Mouse (Mus musculus) embryonic facial prominence, embryonic 13.5 days (tissue): ENCODE results near the gene Lrg1. TPM values are rescaled to one million over a fixed set of nuclear protein-coding genes. Genes with fewer than 3 reads are reported as not detected.

Experiments
- ATAC-seq: fragments of 200-750 bp; cut with Nextera tagmentation; 2 replicates; pipeline ENCODE4 v1.8.0; 2017; ENCODE audit warnings: low read depth; ENCODE audit not compliant: insufficient number of reproducible peaks, insufficient read depth, low FRiP score, low TSS enrichment
- H3K27ac ChIP-seq: fragments of 300-500 bp; sonication (generic); 2 replicates; pipeline ENCODE4 v1.5.1; 2015; ENCODE audit warnings: moderate library complexity, mild to moderate bottlenecking, inconsistent platforms
- H3K27me3 ChIP-seq: fragments of 300-500 bp; sonication (generic); 2 replicates; pipeline ENCODE4 v1.6.1; 2015; ENCODE audit warnings: mild to moderate bottlenecking, inconsistent platforms
- H3K36me3 ChIP-seq: fragments of 300-500 bp; sonication (generic); 2 replicates; pipeline ENCODE4 v1.6.1; 2015; ENCODE audit warnings: mild to moderate bottlenecking, inconsistent platforms
- H3K4me1 ChIP-seq: fragments of 300-500 bp; sonication (generic); 2 replicates; pipeline ENCODE4 v1.6.1; 2015; ENCODE audit warnings: inconsistent platforms
- H3K4me2 ChIP-seq: fragments of 300-500 bp; sonication (generic); 2 replicates; pipeline ENCODE4 v1.6.1; 2015; ENCODE audit warnings: moderate library complexity, mild to moderate bottlenecking, inconsistent platforms
- H3K4me3 ChIP-seq: fragments of 300-500 bp; sonication (generic); 2 replicates; pipeline ENCODE4 v1.5.1; 2015; ENCODE audit warnings: mild to moderate bottlenecking, inconsistent platforms
- H3K9ac ChIP-seq: fragments of 300-500 bp; sonication (generic); 2 replicates; pipeline ENCODE4 v1.6.1; 2015; ENCODE audit warnings: mild to moderate bottlenecking, inconsistent platforms
- H3K9me3 ChIP-seq: fragments of 300-500 bp; sonication (generic); 2 replicates; pipeline ENCODE4 v1.6.1; 2016; ENCODE audit warnings: inconsistent platforms
- WGBS: fragments of 180-500 bp; shearing (Covaris S2); methylation state at CpG from one replicate; pipeline ENCODE4 v1.1.7; 2015; ENCODE audit warnings: mixed read lengths; 5-methylcytosine and 5-hydroxymethylcytosine counted together
- polyA plus RNA-seq: library from polyadenylated mRNA; unstranded; fragments of >200 nt; fragmentation: Nextera tagmentation; extraction: Ambion mirVana; gene quantifications from 2 replicates; pipeline ENCODE4 v1.2.1, GENCODE M21; 2015

Gene Lrg1
- polyA plus RNA-seq, 1 experiment from 2014 or later: 0.24 TPM

DNA sequence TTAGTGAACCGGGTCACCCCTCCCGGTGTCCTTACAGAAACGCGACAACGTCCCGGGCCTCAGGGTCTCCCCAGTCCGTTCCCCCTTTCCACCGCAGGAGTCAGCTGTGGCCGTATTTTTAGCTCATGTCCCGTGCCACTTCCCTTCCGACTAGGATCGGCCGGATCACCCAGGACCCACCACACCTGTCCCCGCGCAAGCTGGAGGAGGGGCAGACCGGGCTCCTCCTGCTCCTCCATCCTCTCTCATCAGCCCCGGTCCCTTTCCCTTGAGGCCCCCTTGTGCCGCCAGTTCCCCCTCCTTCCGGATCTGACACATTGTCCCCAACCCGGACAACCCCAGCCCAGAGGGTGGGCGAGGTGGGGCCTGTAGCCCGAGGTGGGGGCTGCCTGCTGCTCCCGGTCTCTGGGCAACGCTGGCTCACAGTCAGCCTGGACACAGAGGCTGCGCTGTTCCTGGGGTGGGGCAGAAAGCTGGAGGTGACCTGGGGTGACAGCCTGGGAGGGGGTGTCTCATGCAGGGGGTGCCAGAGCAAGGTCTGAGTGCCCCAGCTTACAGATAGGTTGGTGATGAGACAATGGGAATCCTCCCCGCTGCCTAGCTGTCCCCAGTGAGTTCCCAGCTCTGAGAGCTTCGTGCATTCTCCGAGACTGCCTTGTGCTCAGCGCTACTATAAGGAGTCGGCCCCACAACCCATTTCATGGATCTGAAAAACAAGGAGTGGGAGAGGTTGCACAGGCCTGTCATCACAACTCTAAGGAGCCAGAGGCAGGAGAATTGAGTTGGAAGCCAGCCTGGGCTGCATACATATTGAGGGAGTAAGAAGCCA is 27.2 kb upstream of the Lrg1 start:
- no peak for ATAC-seq
- H3K36me3 ChIP-seq: no peaks in the 10 kb centered on the region
- peak overlapping the region; percentile 21 for H3K4me3 ChIP-seq
- no peaks in the 10 kb centered on the region for H3K9me3 ChIP-seq
- peaks cover 94% of the 10 kb centered on the region for H3K27me3 ChIP-seq
- no peak overlapping the region for H3K27ac ChIP-seq
- peak overlapping the region; percentile 36; the same call in 1 of the 2 replicates for H3K9ac ChIP-seq
- WGBS: 3% methylated on average over 30 of the region's 30 CpGs
- H3K4me1 ChIP-seq: peaks cover 9% of the 10 kb centered on the region
- H3K4me2 ChIP-seq: peak overlapping the region; percentile 52

DNA sequence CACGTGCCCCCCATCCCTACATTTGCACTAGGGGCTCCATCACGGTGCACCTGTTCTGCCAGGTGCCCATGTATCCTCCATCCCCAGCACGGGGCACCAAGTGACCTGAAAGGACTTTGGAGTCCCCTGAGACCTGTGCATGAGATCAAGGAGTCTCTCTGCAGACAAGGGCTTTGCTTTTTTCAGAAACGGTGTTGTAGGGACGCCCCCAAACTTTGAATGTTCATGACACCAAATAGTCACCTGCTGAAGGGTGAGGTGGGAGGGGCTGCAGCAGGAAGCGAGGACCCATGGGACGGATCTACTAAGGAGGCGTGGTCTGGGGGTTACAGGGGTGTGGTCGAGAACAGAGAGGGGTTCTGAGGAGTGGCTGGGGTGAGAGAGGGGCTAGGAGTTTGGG is 26.5 kb upstream of the Lrg1 start:
- Histone ChIP-seq H3K27ac (no peak overlapping the region), H3K4me2 (peak overlapping the region; percentile 52), H3K4me1 (peaks cover 9% of the 10 kb centered on the region), H3K9me3 (no peaks in the 10 kb centered on the region), H3K4me3 (peak overlapping the region; percentile 21), H3K9ac (no peak overlapping the region), H3K36me3 (no peaks in the 10 kb centered on the region), H3K27me3 (peaks cover 94% of the 10 kb centered on the region)
- ATAC-seq: no peak
- WGBS: 18% methylated on average over 9 of the region's 9 CpGs

DNA sequence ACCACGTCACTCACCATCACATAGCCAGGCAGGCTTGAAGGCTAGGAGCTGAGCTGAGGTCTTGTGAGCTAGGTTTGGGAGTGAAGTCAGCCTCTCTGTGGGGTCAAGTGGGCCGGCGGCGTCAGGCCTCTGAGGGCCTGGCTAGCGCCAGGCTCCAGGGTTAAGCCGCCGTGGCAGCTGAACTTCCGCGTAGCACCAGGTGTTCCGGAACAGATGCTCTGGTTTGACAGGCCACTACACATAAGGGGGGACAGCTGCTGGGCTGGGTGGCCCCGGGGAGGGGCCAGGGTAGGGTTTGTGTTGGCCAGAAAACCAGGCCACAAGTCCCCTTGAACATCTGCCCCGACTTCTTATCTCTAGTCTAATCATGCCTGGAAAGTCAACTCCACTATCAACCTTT is 25.6 kb upstream of the Lrg1 start:
- peaks cover 11% of the 10 kb centered on the region for H3K4me1 ChIP-seq
- H3K27me3 ChIP-seq: peaks cover 96% of the 10 kb centered on the region
- no peak overlapping the region for H3K9ac ChIP-seq
- no peak overlapping the region for H3K4me3 ChIP-seq
- no peak for ATAC-seq
- no peaks in the 10 kb centered on the region for H3K36me3 ChIP-seq
- H3K27ac ChIP-seq: no peak overlapping the region
- no peak overlapping the region for H3K4me2 ChIP-seq
- WGBS: 64% methylated on average over 12 of the region's 12 CpGs
- no peaks in the 10 kb centered on the region for H3K9me3 ChIP-seq

DNA sequence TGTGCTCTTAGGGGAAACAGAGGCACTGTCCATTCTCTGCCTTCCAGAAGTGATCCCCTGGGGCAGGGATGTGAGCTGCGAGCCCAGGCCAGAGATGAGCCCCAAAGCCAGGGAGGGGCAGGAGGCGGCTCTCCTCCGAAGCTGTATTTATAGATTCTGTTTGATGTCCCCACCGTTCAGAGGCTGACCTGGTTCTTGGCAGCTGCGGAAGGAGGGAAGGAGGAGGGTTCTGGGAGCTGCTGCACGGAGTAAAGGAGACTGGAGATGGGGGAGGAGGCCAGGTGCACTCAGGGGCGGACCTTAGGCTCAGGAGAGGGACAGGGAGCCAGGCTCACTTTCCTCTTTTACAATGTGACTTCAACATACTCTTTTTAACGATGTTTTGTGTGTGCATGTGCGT is 24.3 kb upstream of the Lrg1 start:
- ATAC-seq: no peak
- Histone ChIP-seq H3K27me3 (peaks cover 100% of the 10 kb centered on the region), H3K27ac (no peak overlapping the region)

DNA sequence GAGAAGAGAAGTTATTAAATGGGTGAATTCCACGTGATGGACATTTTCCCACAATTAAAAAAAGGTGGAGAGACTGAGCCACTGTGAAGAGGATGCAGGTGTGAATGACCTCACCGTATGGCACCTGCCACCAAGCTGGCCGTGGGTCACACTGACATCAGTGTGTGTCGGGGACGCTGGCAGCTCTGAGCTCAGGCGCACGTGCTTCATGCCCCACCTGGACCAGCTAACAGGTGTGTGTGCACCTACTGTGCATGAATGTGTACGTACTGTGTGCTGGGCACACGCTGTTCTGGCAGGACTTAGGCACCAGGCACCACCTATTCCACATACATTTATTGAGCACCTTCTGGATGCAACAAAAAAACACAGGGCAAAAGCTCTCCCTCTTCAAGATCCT is 22.7 kb upstream of the Lrg1 start:
- Histone ChIP-seq H3K36me3 (no peaks in the 10 kb centered on the region), H3K4me1 (peaks cover 21% of the 10 kb centered on the region), H3K27me3 (peaks cover 100% of the 10 kb centered on the region), H3K27ac (no peak overlapping the region), H3K9me3 (no peaks in the 10 kb centered on the region), H3K9ac (no peak overlapping the region), H3K4me3 (no peak overlapping the region), H3K4me2 (no peak overlapping the region)
- WGBS: 73% methylated on average over 9 of the region's 9 CpGs
- ATAC-seq: no peak

More for the DNA sequence above, 24.3 kb upstream of the Lrg1 start:
- no peak overlapping the region for H3K4me2 ChIP-seq
- H3K9me3 ChIP-seq: no peaks in the 10 kb centered on the region
- H3K9ac ChIP-seq: no peak overlapping the region
- WGBS: 15% methylated on average over 9 of the region's 9 CpGs
- no peak overlapping the region for H3K4me3 ChIP-seq
- H3K36me3 ChIP-seq: no peaks in the 10 kb centered on the region
- peaks cover 20% of the 10 kb centered on the region for H3K4me1 ChIP-seq

DNA sequence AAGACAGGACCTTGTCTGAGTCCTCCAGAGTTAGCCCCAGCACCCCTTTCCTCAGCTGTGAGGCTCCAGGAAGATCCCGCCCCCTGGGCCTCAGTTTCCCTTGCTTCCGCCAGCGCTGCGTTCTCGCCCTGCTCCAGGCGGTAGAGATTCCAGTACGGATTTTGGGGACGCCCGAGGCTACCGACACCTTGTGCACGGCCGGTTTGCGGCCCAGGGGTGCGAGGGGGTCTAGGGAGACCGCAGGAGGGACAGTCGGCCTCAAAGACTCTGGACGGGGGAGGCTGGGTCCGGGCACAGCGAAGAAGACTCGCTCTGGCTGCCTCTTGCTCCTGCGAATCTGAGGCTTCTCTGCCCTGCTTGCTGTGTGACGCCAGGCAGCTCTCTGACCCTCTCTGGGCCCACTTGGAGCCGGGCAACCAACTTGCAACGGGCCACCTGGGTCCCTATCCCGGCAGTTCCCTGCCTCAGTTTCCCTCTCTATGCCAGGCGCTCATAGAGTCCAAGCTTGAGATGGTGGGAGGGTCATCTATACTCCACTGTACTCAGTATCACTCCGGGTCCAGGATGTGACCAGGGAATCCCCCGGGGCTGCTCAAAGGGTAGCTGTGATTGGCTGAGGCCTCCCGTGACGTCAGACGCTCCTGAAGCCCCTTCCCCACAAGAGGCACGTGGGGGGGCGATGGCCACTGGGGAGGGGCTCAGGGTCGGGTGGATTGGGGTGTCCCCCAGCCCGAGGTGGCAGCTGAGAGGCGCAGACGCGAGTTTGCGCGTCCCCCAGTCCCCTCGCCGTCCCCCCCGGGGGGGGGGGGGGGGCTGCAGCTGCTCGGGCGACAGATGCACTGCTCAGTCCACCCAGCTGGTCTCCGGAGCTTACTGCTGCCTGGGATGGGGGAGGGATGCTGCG is 20.2 kb upstream of the Lrg1 start:
- under 1% methylated on average over 44 of the region's 47 CpGs for WGBS
- Histone ChIP-seq H3K4me3 (peak overlapping the region; percentile 46), H3K9me3 (no peaks in the 10 kb centered on the region), H3K27me3 (peaks cover 99% of the 10 kb centered on the region), H3K4me2 (peak overlapping the region; percentile 75), H3K27ac (no peak overlapping the region), H3K36me3 (no peaks in the 10 kb centered on the region), H3K9ac (peak overlapping the region; percentile 62), H3K4me1 (peaks cover 27% of the 10 kb centered on the region)
- ATAC-seq: no peak

DNA sequence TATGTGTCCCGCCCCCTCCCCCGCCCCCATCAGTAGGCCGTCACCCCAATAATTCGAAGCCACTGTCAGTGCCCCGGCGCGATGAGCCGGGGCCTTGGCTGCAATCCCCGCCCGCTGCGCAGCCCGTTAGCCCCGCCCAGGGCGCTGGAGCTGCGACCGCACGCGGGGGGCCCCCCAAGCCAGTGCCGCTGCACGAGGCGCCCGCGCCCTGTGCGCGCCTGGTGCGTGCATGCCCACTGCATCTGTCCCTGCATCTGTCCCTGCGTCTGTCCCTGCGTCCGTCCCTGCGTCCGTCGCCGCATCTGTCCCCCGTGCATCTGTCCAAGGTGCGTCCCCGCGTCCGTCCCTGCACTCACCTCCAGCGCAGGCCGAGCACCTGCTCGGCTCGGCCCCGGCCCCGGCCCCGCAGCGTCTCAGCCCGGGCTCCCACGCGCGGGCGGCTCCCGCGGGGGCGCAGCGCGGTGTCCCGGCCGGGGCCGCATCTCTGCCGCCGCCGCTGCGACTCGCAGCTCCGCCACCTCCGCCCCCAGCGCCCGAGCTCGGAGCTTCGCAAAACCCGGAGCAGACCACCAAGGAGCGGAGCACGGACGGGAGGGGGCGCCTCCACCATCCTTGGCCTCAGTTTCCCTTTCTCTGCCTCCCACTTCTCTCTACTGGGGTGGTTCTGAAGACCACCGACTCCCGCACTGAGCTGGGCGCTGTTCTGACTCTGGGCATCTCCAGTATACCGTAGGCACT is 18.2 kb upstream of the Lrg1 start, which contains the start of gene Sema6b:
Sema6b (minus strand) TSS at position 486 of the 738 bp plus-strand sequence.
- Histone ChIP-seq H3K4me2 (peak within 1 kb of the TSS; percentile 96), H3K27ac (no peak within 1 kb of the TSS), H3K9me3 (no peaks in the 10 kb centered on the region), H3K4me3 (peak within 1 kb of the TSS; percentile 75), H3K4me1 (peaks cover 29% of the 10 kb centered on the region), H3K9ac (peak within 1 kb of the TSS; percentile 77), H3K36me3 (no peaks in the 10 kb centered on the region), H3K27me3 (peaks cover 83% of the 10 kb centered on the region)
- 1% methylated on average over 76 of the region's 79 CpGs for WGBS
- no peak; the same call in 1 of the 2 replicates for ATAC-seq

DNA sequence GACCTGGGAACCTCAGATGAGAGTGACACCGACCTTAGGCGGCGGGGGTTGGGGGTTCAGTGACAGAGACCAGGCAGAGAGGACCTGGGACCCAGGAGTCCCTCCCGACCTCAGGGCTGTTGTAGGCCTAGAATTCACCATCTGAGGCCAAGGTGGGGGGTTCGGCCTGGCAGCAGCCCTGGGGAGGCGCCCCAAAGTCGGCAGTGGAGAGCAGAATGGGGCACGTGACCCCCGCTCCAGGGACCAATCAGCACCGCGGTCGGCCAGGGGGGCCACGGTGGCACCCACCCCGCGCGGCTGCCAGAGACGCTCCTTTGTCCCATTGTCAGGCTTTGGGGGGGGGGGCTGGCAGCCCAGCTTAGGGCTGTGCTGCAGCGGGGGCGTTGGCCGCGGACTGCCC is 17.6 kb upstream of the Lrg1 start:
- H3K9ac ChIP-seq: peak overlapping the region; percentile 77
- ATAC-seq: no peak
- H3K9me3 ChIP-seq: no peaks in the 10 kb centered on the region
- peaks cover 80% of the 10 kb centered on the region for H3K27me3 ChIP-seq
- H3K27ac ChIP-seq: no peak overlapping the region
- H3K4me3 ChIP-seq: peak overlapping the region; percentile 75
- peaks cover 35% of the 10 kb centered on the region for H3K4me1 ChIP-seq
- H3K4me2 ChIP-seq: peak overlapping the region; percentile 96
- 8% methylated on average over 20 of the region's 21 CpGs for WGBS
- no peaks in the 10 kb centered on the region for H3K36me3 ChIP-seq

DNA sequence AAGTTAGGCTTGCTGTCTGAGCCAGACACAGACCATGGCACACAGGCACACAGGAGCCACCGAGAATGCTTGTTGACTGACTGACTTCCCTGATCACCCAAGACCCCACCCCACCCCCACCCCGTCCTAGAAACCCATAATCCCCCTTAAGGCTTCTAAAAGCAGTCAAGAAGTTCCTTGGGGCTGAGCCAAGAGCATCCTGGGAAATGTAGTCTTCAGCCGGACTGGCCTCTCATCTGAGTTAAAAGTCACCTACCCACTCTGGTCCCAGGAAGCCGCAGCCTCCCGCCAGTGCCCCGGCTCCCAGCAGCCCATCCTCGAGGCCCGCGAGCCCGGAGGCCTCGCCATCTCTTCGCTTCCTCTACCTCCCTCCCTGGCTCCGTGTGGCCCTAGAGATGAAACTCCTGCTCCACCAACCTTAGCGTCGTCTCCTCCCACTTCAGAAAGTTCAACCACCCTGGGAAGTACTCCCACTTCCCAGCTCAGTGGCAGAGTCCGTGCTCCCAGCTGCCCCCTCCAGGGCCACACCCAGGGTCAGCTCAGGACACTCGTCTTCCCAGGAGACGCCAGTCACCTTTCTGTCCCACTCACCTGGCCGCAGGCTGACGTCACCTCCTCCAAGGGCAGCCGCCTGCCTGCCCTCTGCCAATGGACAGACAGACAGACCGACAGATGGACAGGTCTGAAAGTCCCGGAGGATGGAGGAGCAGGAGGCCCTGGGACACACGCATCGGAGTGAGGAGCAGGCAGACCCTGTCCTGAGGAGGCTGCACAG is 16.2 kb upstream of the Lrg1 start:
- Histone ChIP-seq H3K36me3 (no peaks in the 10 kb centered on the region), H3K9me3 (no peaks in the 10 kb centered on the region), H3K27me3 (peaks cover 66% of the 10 kb centered on the region), H3K4me3 (peak overlapping the region; percentile 12; the same call in 1 of the 2 replicates), H3K4me2 (peak overlapping the region; percentile 96), H3K4me1 (peaks cover 44% of the 10 kb centered on the region), H3K27ac (no peak overlapping the region), H3K9ac (peak overlapping the region; percentile 32; the same call in 1 of the 2 replicates)
- WGBS: 16% methylated on average over 25 of the region's 25 CpGs
- ATAC-seq: no peak

DNA sequence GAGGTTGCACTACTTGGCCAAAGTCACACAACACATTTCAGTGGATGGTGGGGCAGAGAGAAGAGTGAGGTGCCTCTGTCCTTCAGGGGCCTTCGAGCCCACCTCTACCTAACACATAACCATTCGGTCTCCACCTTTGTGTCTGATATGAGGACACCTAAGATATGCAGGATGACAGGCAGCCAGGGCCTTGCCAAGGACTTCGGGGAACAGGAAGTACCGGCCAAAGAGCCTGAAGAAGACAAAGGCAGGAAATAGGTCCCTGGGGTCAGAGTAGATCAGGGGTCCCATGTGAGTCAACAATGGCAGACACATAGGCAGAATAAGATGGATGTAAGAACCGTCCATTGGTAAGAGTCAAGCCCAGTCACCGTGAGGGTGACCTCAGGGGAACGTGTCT is 14.8 kb upstream of the Lrg1 start:
- no peak overlapping the region for H3K9ac ChIP-seq
- H3K9me3 ChIP-seq: no peaks in the 10 kb centered on the region
- no peak for ATAC-seq
- 85% methylated on average over 7 of the region's 7 CpGs for WGBS
- H3K27me3 ChIP-seq: peaks cover 52% of the 10 kb centered on the region
- H3K4me3 ChIP-seq: no peak overlapping the region
- no peak overlapping the region for H3K4me2 ChIP-seq
- no peak overlapping the region for H3K27ac ChIP-seq
- H3K36me3 ChIP-seq: no peaks in the 10 kb centered on the region
- H3K4me1 ChIP-seq: peaks cover 36% of the 10 kb centered on the region
